Mouse (Mus musculus): Measurements from ENCODE around the gene Optc.

Gene Optc

DNA sequence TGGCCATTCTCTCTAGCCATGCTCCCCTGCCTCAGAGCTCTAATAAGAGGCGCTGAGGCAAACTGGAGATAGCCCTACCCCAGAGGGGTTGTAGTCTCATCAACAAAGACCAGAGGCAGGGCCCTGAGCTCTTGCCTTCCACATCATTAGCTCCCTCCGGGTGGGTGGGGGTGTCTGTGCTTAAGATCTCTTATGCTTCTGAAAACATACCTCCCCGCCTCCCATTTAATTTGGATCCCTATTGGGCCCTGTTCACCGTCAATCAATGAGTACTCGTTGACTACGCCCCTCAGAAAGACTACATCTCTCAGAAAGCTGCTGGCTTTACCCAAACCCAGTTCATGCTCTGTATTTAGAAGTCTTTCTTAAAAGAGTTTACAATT is 10.3 kb upstream of the Optc start:
- no peak for DNase-seq (ENCODE audit: low spot score)

DNA sequence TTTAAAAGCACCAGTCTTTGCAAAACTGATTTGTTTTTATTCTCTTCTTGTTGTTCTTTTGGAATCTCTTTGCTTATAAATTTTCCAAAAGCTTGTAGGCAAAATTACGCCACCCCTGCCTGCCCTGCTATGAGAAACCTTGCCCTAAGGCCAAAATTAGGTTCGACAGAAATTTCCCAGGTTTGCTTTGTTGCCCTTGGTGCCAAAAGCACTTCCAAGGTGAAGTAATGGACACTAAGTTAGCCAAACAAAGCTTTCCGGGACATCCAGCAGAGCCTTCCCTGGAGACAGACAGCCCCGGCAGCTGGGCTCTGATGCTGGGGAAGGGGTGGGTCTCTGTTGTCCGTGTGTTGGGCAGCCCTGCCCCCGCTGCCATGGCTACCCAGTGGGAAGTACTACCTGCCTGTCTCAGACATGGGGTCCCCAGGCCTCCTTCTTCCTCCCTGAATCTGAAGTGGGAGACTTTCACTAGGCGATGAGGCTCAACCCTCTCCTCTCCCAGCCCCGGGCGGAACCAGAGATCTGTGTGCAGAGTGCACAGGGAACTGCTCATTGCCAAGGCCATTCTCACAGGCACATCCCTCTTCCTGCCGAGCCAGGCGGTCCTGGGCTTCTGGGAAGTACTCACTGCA is 9.8 kb upstream of the Optc start:
- DNase-seq (ENCODE audit: low spot score), result no peak

DNA sequence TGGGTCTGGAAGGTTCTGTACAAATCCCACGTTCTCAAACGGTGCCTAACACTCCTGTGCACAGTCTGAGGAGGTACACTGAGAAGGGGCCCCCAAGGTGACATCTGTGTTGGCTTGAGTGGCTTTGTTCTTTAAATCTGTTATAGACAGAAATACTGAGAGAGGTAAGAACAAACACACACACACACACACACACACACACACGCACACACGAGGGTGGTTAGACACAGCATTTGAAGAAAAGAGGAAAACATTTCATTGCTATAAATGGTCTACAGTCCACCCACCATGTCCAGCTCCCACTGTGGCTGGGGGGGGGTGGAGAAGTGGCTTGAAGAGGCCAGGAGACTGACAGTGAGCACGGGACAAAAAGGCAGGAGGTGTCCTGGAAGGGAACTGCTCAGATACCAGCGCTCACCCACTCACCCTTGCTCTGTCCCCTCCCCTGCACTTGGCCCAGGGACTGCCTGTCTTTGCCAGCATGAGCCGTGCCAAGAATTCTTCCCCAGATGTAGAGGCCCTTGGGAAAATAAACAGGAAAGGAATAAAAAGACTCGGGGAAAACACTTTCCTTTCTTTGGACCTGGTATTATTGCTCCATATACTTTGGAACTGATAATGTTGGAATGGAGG is 8.0 kb upstream of the Optc start:
- peak; percentile 60 for DNase-seq (ENCODE audit: low spot score)

- DNase-seq (ENCODE audit: low spot score), result no peak
Observed at GRCm38 (mm10) chr1:133915115-133915514, 7.3 kb upstream of the Optc start.

GRCm38 (mm10) chr1:133913018-133913417 is 5.2 kb upstream of the Optc start:
- DNase-seq (ENCODE audit: low spot score), result no peak

- peak; percentile 75 for DNase-seq (ENCODE audit: low spot score)
Observed at GRCm38 (mm10) chr1:133911456-133911855, 3.7 kb upstream of the Optc start.

DNA sequence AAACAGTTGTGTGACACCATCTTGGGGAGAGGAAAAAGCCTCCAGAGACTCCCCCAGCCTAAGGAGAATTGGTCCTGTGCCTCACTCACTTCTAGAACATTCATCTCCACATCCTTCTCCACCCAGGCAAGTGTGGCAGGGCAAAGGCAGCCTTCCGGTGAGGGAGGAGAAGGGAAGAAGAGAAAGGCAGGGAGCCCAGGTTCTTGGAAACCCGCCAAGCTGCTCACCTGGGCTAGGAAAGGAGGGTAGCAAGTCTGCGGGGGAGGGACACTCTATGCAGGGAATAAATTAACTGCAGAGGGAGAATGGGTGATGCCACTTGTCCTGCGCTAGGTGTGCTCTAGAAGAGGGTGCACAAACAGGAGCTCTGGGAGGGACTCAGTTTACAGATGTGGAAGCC is 3.2 kb upstream of the Optc start:
- DNase-seq (ENCODE audit: low spot score), result no peak

GRCm38 (mm10) chr1:133910108-133910507 is 2.3 kb upstream of the Optc start:
- no peak for DNase-seq (ENCODE audit: low spot score)

GRCm38 (mm10) chr1:133908659-133909575 is 1.1 kb upstream of the Optc start:
- DNase-seq (ENCODE audit: low spot score), result peak; percentile 31

DNA sequence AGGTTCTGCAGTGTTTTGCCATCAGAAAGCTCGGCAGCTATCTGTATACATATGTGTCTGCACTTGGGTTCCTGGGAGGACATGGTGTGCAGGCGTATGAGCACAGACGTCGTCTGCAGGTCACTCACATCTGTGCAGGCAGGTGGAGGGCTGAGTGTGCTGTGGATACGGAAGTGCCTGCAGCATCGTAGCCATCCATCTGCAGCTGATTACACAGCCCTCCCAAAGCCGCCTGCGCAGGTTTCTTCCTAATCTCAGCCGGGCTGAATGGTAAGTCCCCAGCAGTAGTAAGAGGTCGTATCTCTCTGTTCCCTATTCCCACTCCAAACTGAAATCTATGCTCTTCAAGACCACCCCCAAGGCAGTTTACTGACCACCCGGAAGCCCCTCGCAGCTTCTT is 1.4 kb downstream of the Optc start:
- no peak for DNase-seq (ENCODE audit: low spot score)

GRCm38 (mm10) chr1:133900825-133901224 is 7.0 kb downstream of the Optc start:
- no peak for DNase-seq (ENCODE audit: low spot score)

DNA sequence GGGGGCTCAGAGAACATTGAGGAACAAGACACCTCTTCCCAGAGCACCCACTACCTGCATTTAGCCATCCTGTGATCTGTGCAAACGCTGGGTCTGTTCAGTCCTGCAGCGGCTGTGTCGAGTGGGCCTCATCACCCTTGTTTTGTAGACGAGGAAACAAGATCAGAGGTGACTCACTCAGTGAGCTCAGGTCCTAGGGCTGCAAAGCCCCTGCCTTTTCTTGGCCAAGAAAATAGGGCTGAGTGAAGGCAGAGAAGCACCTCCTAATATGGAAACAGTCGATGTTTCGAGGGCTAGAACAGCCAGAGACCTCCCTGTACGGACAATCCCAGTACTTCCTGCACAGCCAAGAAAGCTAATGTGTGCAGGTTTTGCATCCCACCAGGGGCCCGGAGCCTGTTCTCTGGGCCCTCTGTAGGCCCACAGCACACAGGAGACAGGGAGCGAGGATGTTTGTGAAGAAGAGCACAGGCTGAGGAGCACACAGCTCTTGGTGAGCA is 8.7 kb downstream of the Optc start:
- no peak for DNase-seq (ENCODE audit: low spot score)

- no peak for DNase-seq (ENCODE audit: low spot score)
Observed at GRCm38 (mm10) chr1:133897293-133897692, 10.5 kb downstream of the Optc start.

DNA sequence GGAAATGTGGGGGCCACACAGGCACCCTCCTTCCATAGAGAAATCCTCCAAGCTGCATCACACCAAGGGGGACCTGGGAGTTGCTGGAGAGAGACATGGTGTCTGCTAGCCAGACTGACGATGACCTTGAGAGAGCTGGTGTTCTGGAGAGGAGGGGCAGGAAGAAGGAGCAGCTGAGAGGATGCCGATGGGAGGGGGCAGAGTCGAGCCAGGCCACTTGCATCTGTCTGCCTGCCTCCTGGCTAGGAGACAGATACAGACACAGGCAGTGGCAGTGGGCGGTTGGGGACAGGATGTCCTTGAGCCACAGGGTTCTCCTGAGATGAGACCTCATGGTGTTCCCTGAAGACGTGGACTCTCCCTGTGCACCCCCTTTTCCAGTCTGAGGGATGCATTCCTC is 16.3 kb downstream of the Optc start:
- DNase-seq (ENCODE audit: low spot score), result no peak

GRCm38 (mm10) chr1:133889949-133890598 is 17.7 kb downstream of the Optc start:
- no peak for DNase-seq (ENCODE audit: low spot score)

- no peak for DNase-seq (ENCODE audit: low spot score)
Observed at GRCm38 (mm10) chr1:133887538-133888250, 20.1 kb downstream of the Optc start.

DNA sequence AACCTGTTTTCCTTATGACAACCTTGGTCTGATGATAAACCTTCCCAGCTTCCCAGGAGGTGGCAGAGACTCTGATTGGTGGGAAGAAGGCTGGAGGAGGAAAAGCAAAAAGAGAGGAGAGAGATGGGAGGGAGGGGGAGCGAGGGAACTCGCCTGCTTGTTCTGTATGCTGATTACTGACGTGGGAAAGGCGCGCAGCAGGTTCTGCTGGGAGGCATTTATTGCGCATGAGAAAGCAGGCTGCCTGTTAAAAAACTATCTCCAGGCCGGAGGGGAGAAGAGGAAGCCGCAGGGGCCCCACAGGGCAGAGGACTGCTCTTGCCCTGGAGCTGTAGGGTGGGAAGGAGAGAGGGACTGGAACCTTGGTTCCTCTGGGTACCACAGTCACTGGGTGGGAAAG is 20.8 kb downstream of the Optc start:
- DNase-seq (ENCODE audit: low spot score), result no peak

DNA sequence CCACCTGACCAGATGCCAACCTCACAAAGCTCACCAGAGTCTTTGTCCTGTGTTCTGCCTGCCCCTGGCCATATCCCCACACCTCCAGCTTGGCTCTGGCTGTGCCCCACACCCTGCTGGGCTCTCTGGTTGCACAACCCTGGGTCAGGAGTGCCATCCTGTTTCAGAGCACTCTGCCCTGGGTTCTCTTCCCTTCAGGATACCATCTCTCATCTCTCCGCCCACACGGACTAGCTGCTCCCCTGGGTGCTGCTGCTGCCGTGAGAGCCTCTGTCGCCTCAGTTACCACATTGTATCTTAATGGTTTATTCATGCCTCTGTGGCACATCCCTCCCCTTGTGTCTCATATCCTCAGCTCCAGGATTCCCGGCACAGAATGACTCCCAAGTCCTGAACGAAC is 21.4 kb downstream of the Optc start:
- DNase-seq (ENCODE audit: low spot score), result no peak

- DNase-seq (ENCODE audit: low spot score), result no peak
Observed at GRCm38 (mm10) chr1:133885811-133886210, 22.0 kb downstream of the Optc start.

DNA sequence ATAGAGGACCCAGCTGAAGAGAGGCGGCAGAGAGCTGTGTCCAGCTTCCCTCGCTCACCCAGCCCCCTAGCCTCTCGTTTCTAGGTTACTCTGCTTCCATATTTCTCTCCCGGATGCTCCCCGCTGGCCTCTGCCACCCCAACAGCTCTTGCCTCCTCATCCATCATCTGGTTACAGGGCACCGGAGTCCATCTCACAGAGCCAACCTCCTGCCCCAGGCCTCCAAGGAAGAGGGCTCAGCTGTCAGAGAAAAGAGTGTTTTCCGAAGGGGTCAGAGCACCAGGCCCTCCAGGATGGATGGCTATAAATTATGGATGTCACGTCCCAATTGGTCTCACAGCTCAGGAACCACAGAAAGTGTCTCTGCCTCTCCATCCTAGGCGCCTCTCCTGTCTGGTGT is 23.1 kb downstream of the Optc start:
- DNase-seq (ENCODE audit: low spot score), result no peak

DNA sequence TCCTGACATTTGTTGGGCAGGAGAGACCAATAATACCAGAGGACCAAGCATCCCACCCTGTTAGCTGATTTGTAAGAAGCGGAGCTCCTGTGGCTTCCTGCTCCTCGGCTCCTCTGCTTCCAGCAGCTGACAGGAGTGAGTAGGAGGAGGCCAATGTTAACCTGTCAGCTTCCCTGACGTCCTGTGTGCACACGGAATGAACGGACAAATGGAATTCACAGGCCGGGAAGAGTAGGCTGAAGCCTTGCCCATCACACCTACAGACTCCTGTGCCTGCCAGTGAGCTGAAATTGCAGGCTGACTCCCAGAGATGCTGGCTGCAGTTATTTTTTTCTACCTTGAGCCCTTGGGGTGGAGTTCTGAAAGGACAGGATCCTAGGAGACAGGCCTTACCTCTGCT is 23.7 kb downstream of the Optc start:
- DNase-seq (ENCODE audit: low spot score), result no peak
